17 mouse cellular contexts compared by ENCODE assay signal in genomic region chr16:73027692-73028091, GRCm38 (mm10).
A peak's percentile ranks its signal among the peaks of the same experiment; 100 is the strongest.
DNase-seq lines count a peak whose midpoint lies in the region; ATAC-seq and TF ChIP-seq lines count a peak whose summit lies in the region.
"Had no signal": no experiment of that assay in that cellular context is flagged by ENCODE, and none has a peak within 500 bp of the region (broad histone marks: within the 10 kb centered on the region; RNA-seq: fewer than 3 reads in every experiment).

No protein-coding gene starts in this region.

- DNase-seq in left cerebral cortex, postnatal 4 days: peak; percentile 57
- DNase-seq in left cerebral cortex, adult 9 months (ENCODE audit: low spot score in 2 of 2): no peak
- peak; percentile 25 for DNase-seq in brain, adult 2 months (ENCODE audit: low read depth, low spot score)
- peak; percentile 64 for DNase-seq in gastrocnemius, adult 2 months
- no peak for DNase-seq in yolk sac, embryonic 10.5 days (ENCODE audit: low spot score)
- no peak for DNase-seq in kidney, adult 18-20 months
- DNase-seq: cerebellum, adult 11 months; kidney, postnatal 10 days; liver; liver, postnatal 0 days had no signal

- intact Hi-C loops in left cerebral cortex, postnatal 4 days (cut with DNase I): no loop called here
- intact Hi-C loops in gastrocnemius, adult 2 months (cut with DNase I): no loop called here

- H3K4me1 ChIP-seq in limb, embryonic 15.5 days: peaks cover 6% of the 10 kb centered on the region; the same call in 1 of the 2 replicates
- H3K4me1 ChIP-seq: forebrain, embryonic 13.5 days; heart, embryonic 10.5 days; midbrain, embryonic 10.5 days had no signal

- H3K4me3 ChIP-seq in gastrocnemius, adult 2 months: peak overlapping the region; percentile 28
- no peak overlapping the region for H3K4me3 ChIP-seq in limb, embryonic 15.5 days
- H3K4me3 ChIP-seq: forebrain, embryonic 13.5 days; heart, embryonic 10.5 days; left cerebral cortex, adult 2 months; midbrain, embryonic 10.5 days had no signal

- WGBS in limb, embryonic 15.5 days: 56% methylated on average over 14 of the region's 14 CpGs

- H3K27ac ChIP-seq in gastrocnemius, adult 2 months: peak overlapping the region; percentile 12; the same call in 1 of the 2 replicates
- H3K27ac ChIP-seq in limb, embryonic 15.5 days: 0 out of 2 replicates have a peak overlapping the region, but pooled peaks have one; percentile 17
- H3K27ac ChIP-seq: forebrain, embryonic 13.5 days; heart, embryonic 10.5 days; left cerebral cortex, adult 2 months; midbrain, embryonic 10.5 days had no signal

- no peaks in the 10 kb centered on the region for H3K27me3 ChIP-seq in limb, embryonic 15.5 days
- H3K27me3 ChIP-seq: forebrain, embryonic 13.5 days had no signal

- TF ChIP-seq CTCF in gastrocnemius, adult 2 months (IDR thresholded peaks at IDR 0.05): no peak

- peaks cover 17% of the 10 kb centered on the region for H3K36me3 ChIP-seq in limb, embryonic 15.5 days

- H3K9me3 ChIP-seq in limb, embryonic 15.5 days: no peaks in the 10 kb centered on the region
- H3K9me3 ChIP-seq: forebrain, embryonic 13.5 days; heart, embryonic 10.5 days; midbrain, embryonic 10.5 days had no signal

- H3K9ac ChIP-seq in limb, embryonic 15.5 days: no peak overlapping the region
- H3K9ac ChIP-seq: forebrain, embryonic 13.5 days; liver, postnatal 0 days had no signal

- no peak for ATAC-seq in limb, embryonic 15.5 days (ENCODE audit: insufficient number of reproducible peaks, low FRiP score, low TSS enrichment, low read depth)
- ATAC-seq: forebrain, embryonic 13.5 days; hindbrain, embryonic 16.5 days; intestine, postnatal 0 days; liver, postnatal 0 days had no signal

- H3K4me2 ChIP-seq in limb, embryonic 15.5 days: no peak overlapping the region
- H3K4me2 ChIP-seq: forebrain, embryonic 13.5 days had no signal

Comparison
In these comparisons a context has a peak if more than half of its experiments do, and no peak if none do; other contexts are left out.
1. DNase-seq: peak in left cerebral cortex, postnatal 4 days (single experiment), brain, adult 2 months (single experiment) and gastrocnemius, adult 2 months (single experiment); none in left cerebral cortex, adult 9 months (0 of 2), yolk sac, embryonic 10.5 days (single experiment) and kidney, adult 18-20 months (single experiment).